Mouse (Mus musculus): ENCODE results near the gene Plagl2. TPM values are rescaled to one million over a fixed set of nuclear protein-coding genes. Genes with fewer than 3 reads are reported as not detected.
A peak's percentile ranks its signal among the peaks of the same experiment; 100 is the strongest.

Gene Plagl2
- polyA plus RNA-seq, 1 experiment from 2014 or later, result 29.4 TPM

DNA sequence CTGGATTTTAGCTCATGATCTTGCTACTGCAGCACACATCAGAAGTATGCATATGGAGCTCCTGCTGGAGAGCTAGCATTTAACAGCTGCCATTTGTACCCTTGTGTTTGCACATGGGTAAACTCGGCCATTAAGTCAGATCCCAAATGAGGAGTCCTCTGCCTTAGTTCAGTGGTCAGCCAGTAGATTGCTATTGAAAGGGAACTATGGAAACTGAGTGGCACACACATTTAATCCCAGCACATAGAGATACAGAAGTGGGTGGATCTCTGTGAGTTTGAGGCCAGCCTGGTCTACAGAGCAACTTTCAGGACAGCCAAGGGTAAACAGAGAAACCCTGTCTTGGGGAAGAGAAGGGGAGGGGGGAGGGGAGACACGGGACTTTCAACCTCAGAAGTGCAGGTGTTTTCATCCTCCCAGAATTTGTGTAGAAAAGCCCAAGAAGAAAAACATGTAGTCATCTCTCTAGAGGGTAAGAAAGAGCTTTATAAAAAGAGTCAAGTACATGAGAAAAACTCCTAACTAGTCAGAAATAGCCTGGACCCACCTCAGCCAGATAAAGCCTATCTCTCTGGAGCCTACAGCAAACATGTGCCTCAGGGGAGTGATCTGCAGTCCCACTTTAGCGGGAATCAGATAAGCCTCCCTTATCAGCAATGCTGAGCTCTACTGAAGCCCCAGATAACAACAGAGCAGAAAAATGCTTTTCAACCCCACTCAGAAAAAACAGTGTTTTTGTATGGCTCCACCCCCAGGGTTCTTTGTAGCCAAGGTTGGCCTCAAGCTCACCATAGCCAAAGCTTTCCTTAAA is 18.8 kb upstream of the Plagl2 start:
- DNase-seq (ENCODE audit: low spot score), result no peak
- Histone ChIP-seq H3K27me3 (ENCODE audit: low read depth, poor library complexity, severe bottlenecking) (no peaks in the 10 kb centered on the region), H3K4me1 (no peaks in the 10 kb centered on the region), H3K27ac (replicated peaks) (no peak overlapping the region), H3K4me3 (no peak overlapping the region), H3K9me3 (replicated peaks) (no peaks in the 10 kb centered on the region), H3K36me3 (peaks cover 63% of the 10 kb centered on the region)
- 83% methylated on average over 3 of the region's 3 CpGs for WGBS

DNA sequence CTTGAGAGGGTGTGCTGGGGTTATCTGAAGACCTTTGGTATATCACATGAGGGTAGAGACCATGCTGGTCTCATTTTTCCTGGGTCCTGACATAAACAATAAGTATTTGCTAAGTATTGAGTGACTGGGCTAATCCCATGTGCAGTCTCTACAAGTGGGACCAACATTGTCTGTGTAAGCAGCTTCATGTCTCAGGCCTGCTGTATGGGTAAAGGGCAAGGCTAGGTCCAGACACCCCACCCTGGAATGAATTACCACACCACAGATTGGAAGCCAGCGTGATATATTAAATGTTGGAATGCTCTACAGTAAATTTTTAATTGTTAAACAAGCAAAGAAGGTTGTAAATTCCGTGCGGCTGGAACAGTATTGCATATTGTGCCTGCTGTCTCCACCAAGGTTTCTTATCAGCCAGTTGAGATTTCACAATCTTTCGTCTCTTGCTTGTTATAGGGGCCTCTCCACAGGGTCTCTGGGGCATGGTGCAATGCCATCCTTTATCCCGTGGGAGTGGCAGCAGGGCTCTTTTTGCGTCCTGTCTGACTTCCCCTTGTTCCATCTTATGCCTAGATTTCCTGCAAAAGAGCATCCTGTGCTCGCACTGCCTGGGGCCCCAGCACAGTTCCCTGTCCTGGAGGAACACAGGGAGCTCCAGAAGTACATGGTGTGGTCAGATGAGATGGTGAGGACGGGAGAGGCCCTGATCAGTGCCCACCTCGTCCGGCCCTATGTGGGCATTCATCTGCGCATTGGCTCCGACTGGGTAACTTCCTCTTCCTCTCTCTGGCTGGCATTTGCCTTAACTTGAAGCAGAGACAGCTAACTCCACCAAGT is 18.0 kb upstream of the Plagl2 start:
- Histone ChIP-seq H3K4me3 (no peak overlapping the region), H3K27ac (replicated peaks) (no peak overlapping the region), H3K4me1 (no peaks in the 10 kb centered on the region), H3K9me3 (replicated peaks) (no peaks in the 10 kb centered on the region), H3K36me3 (peaks cover 56% of the 10 kb centered on the region), H3K27me3 (ENCODE audit: low read depth, poor library complexity, severe bottlenecking) (no peaks in the 10 kb centered on the region)
- DNase-seq (ENCODE audit: low spot score), result no peak
- 91% methylated on average over 12 of the region's 12 CpGs for WGBS

DNA sequence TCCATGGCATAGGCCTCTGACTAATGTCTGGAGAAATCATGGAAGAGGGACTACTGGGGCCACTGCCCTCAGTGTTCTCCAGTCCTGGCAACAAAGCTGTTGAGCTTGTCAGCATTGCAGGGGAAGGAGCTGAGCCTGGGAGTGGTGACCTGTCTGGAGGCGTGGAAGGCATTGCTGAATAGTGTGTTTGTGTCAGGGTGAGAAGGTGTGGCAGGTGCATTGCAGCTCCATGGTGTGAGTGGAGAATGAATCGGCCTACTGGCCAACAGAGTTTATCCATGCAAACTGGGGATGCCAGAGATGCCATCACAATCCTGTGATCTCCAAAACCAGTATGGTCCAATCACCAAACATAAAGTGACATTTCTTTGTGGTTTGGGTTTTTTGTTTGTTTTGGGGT is 15.4 kb upstream of the Plagl2 start:
- DNase-seq (ENCODE audit: low spot score), result no peak
- WGBS, result 90% methylated on average over 2 of the region's 2 CpGs
- peaks cover 57% of the 10 kb centered on the region for H3K36me3 ChIP-seq
- H3K27me3 ChIP-seq (ENCODE audit: low read depth, poor library complexity, severe bottlenecking), result no peaks in the 10 kb centered on the region
- no peak overlapping the region for H3K4me3 ChIP-seq
- H3K9me3 ChIP-seq (replicated peaks), result no peaks in the 10 kb centered on the region
- no peaks in the 10 kb centered on the region for H3K4me1 ChIP-seq
- no peak overlapping the region for H3K27ac ChIP-seq (replicated peaks)

DNA sequence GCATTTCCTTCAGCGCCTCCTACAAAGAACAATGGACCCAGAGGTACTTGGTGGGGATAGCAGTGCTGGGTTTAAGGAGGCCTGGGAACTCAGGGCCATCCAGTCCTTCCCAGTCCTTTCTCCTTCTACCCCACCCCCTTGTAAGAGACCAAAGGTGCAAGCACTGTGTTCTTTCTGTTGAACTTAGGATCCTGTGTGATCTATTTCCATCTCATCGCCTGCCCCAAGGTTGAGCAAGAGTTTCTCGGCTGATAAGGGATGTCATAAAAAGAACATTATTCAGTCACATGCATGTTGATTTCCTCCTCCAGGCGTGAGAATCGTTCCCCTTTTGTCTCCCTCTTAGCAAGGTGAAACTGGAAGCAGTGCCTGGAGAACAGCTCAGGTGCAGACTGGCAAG is 8.5 kb upstream of the Plagl2 start:
- no peak for DNase-seq (ENCODE audit: low spot score)
- Histone ChIP-seq H3K27ac (replicated peaks) (no peak overlapping the region), H3K27me3 (ENCODE audit: low read depth, poor library complexity, severe bottlenecking) (no peaks in the 10 kb centered on the region), H3K4me3 (no peak overlapping the region), H3K4me1 (no peaks in the 10 kb centered on the region), H3K9me3 (replicated peaks) (no peaks in the 10 kb centered on the region), H3K36me3 (peaks cover 84% of the 10 kb centered on the region)
- WGBS, result 92% methylated on average over 5 of the region's 5 CpGs

DNA sequence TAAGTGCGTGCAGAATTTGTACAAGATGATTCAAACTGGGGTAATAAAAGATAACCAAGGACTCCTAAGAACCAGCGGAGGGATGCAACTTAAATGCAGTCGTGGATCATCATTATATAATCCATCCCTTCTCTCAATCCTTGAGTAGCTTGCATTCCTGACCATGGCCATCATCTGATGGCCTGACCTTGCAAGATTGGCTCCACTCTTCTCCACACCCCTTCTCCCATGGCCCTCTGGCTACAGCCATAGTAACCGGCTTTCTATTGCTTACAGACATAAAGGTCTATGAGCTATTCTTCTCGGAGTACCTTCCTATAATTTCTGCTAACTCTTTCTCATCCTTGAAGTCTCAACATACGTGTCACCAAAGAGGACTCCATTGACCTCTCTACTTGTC is 930 bp upstream of the Plagl2 start:
- Histone ChIP-seq H3K27me3 (ENCODE audit: low read depth, poor library complexity, severe bottlenecking) (no peaks in the 10 kb centered on the region), H3K9me3 (replicated peaks) (no peaks in the 10 kb centered on the region), H3K27ac (replicated peaks) (peak overlapping the region; percentile 99), H3K36me3 (peaks cover 50% of the 10 kb centered on the region), H3K4me3 (peak overlapping the region; percentile 99), H3K4me1 (peaks cover 46% of the 10 kb centered on the region)
- DNase-seq (ENCODE audit: low spot score), result no peak
- 71% methylated on average over 6 of the region's 6 CpGs for WGBS

DNA sequence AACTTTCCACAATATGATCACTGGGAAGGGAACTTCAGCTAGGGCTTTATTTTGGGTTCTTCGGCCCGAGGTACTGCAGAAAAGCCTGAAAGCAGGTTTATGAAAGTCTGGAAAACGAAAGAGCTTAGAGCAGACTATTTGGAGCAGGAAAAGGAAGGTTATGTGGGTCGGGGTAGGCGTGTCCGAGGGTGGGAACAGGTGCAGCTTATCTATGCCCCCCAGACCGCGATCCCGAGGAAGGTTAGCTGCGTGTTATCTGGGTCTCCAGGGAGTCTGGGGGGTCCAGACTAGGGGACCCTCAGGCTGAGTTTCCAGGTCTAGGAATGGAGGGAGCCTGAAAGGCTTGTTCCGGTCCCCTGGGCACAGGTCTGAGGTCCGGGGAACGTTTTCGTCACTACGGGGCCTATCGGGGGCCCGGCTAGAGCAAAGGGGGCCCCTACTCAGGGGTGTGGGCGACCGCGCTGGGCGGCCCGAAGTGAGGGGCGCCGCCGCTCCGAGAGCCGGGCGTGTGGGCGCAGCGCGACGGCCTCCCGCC is 458 bp downstream of the Plagl2 start:
- Histone ChIP-seq H3K4me1 (peaks cover 46% of the 10 kb centered on the region), H3K36me3 (peaks cover 53% of the 10 kb centered on the region), H3K27me3 (ENCODE audit: low read depth, poor library complexity, severe bottlenecking) (no peaks in the 10 kb centered on the region), H3K9me3 (replicated peaks) (no peaks in the 10 kb centered on the region), H3K27ac (replicated peaks) (peak overlapping the region; percentile 99), H3K4me3 (peak overlapping the region; percentile 99)
- WGBS, result under 1% methylated on average over 30 of the region's 33 CpGs
- no peak for DNase-seq (ENCODE audit: low spot score)

DNA sequence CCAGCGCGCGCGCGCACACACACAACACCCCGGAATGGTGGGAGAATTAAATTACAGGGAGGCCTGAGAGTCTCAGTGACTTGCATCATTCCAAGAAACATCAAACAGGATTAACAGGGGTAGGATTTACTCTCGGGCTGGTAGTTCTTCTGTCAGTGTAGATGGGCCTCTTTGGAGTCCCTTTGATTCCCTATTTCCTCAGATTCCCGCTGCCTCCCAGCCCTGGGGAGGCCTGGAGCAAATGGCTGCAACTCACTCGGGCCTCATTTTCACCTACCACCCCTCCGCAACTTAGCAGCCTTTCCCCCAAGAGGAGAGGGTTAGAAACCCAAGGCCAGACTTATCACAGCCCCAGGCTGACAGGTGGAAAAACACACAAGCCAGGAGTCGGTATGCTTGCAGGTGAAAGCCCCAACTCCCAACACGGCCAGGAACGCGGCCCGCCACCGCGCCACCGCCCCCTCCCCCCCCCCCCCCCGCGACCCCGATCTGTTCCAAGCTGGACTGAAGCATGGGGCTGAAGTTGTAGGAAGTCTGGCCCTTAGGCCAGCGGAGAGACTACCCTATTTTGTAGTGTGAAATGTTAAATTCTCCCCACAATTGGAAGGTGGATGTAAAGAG is 1.3 kb downstream of the Plagl2 start:
- WGBS, result 3% methylated on average over 21 of the region's 22 CpGs
- no peaks in the 10 kb centered on the region for H3K27me3 ChIP-seq (ENCODE audit: low read depth, poor library complexity, severe bottlenecking)

DNA sequence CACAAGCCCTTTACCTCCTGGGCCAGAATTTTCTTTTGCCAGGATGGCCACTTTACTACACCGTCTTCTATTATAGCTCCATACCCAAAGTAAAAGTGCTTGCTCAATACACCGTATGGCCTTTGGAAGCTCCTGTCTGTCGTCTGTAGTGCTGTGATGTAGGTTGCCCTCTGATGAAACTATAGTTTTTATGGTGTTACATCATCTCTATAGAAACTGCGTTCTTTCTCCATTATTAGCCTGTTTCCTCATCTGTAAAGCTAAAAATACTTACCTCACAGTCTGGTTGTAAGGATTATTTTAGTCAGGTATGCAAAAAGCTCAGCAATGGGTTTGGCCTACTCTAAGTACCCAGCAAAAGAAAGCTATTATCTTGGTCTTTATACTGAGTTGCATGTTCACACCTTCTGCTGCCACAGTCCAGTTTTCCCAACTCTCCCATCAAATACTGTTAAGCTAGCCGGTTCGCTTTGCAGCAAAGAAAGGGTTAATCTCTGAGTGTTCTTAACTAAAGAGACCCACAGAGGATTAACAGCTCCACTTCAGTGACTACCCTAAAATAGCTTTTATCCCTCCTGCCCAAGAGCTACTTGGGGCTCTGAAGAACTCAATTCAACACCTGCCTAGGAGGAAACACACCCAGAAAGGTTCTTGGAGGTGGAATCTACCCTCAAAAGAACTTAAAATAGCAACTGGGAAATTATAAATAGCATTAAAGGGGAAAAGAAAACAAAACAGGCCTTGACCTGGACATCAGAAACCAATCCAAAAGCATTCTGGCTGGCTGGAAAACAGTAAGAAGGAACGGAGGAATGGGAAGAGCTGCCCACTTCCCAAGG is 2.0 kb downstream of the Plagl2 start:
- H3K4me1 ChIP-seq, result peaks cover 46% of the 10 kb centered on the region
- no peaks in the 10 kb centered on the region for H3K27me3 ChIP-seq (ENCODE audit: low read depth, poor library complexity, severe bottlenecking)
- H3K4me3 ChIP-seq, result peak overlapping the region; percentile 99
- H3K9me3 ChIP-seq (replicated peaks), result no peaks in the 10 kb centered on the region
- H3K36me3 ChIP-seq, result peaks cover 54% of the 10 kb centered on the region
- DNase-seq (ENCODE audit: low spot score), result no peak
- WGBS, result 47% methylated on average over 7 of the region's 7 CpGs
- peak overlapping the region; percentile 99 for H3K27ac ChIP-seq (replicated peaks)

More for the DNA sequence above, 1.3 kb downstream of the Plagl2 start:
- DNase-seq (ENCODE audit: low spot score), result peak; percentile 42
- Histone ChIP-seq H3K9me3 (replicated peaks) (no peaks in the 10 kb centered on the region), H3K27ac (replicated peaks) (peak overlapping the region; percentile 99), H3K36me3 (peaks cover 53% of the 10 kb centered on the region), H3K4me3 (peak overlapping the region; percentile 99), H3K4me1 (peaks cover 46% of the 10 kb centered on the region)

DNA sequence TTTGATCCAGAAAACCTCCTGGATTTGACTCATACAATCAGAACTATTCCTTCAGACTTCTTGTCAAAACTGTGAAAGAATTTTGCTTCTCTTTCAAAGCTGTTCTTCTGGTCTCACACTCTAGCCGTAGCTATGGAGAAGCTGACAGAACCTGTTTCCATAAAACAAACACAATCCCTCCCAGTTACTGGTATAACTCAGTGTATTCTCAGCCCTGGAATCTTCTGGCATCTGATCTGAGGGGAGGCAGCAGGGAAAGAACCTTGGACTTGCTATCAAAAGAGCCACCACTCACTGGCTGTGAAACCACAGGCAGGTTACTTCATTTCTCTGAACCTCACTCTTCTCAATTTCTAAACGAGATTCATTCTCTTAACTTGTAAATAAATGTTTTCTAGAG is 2.8 kb downstream of the Plagl2 start:
- peaks cover 57% of the 10 kb centered on the region for H3K36me3 ChIP-seq
- H3K4me3 ChIP-seq, result peak overlapping the region; percentile 99; the same call in 1 of the 2 replicates
- no peaks in the 10 kb centered on the region for H3K27me3 ChIP-seq (ENCODE audit: low read depth, poor library complexity, severe bottlenecking)
- H3K4me1 ChIP-seq, result peaks cover 46% of the 10 kb centered on the region
- no peak overlapping the region for H3K27ac ChIP-seq (replicated peaks)
- WGBS, result 57% methylated on average over 2 of the region's 2 CpGs
- no peak for DNase-seq (ENCODE audit: low spot score)
- no peaks in the 10 kb centered on the region for H3K9me3 ChIP-seq (replicated peaks)

DNA sequence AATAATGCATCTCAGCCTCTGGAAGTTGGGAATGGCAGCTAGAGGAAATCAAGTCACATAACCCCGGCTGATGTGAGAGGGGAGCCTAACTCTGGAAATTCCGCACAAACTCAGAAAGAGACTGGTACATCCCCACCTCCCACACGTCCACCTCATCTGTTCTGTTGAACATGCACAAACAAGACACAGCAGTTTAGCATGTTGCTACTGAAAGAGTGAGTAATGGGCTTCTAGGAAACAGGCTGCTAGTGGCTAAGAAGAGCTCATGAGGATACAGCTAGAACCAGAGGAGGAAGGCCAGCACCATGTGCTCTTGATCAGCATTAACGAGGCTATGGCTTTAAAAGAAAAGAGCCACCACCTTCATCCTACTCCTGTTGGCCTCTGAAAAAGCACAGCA is 3.3 kb downstream of the Plagl2 start:
- Histone ChIP-seq H3K9me3 (replicated peaks) (no peaks in the 10 kb centered on the region), H3K27me3 (ENCODE audit: low read depth, poor library complexity, severe bottlenecking) (no peaks in the 10 kb centered on the region), H3K27ac (replicated peaks) (no peak overlapping the region), H3K36me3 (peaks cover 57% of the 10 kb centered on the region), H3K4me1 (peaks cover 46% of the 10 kb centered on the region), H3K4me3 (0 out of 2 replicates have a peak overlapping the region, but pooled peaks have one; percentile 20)
- DNase-seq (ENCODE audit: low spot score), result no peak
- 77% methylated on average over 4 of the region's 4 CpGs for WGBS

DNA sequence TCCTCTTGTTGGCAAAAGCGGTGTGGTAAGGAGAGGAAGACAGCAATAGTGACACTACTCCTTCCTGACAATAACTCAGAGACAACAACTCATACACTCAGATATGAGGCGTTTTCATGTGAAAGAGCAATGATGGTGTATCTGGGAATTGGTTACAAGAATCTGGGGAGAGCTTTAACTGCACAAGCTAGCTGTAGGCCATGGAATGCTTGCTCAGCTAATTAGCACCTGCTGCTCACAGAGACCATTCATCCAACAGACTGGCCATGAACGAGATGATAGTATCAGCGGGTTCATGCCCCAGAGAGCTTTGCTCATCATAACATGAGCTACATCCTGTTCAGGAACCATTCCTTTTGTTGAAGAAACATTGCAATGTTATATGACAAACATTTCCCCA is 4.0 kb downstream of the Plagl2 start:
- peaks cover 64% of the 10 kb centered on the region for H3K36me3 ChIP-seq
- 85% methylated on average over 4 of the region's 4 CpGs for WGBS

DNA sequence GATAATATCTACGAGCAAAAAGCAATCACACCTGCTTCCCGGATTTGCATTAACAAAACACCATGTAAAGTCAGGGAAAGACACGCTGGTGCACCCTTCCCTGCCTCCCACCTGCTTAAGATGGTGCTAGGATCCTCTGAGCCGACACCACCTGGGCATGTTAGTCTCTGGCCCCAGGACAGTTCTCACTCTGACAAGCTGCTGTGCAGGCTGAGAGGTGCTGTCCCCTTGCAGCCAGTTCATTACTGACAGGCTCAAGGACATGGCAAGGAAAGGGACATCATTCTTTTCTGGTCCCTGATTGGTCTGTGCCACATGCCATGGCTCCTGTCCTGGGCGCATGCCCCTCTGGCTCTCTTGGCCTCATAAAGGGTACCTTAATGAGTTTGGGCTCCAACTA is 12.7 kb downstream of the Plagl2 start:
- H3K4me3 ChIP-seq, result no peak overlapping the region
- no peaks in the 10 kb centered on the region for H3K9me3 ChIP-seq (replicated peaks)
- H3K36me3 ChIP-seq, result peaks cover 67% of the 10 kb centered on the region
- DNase-seq (ENCODE audit: low spot score), result no peak
- no peak overlapping the region for H3K27ac ChIP-seq (replicated peaks)
- no peaks in the 10 kb centered on the region for H3K27me3 ChIP-seq (ENCODE audit: low read depth, poor library complexity, severe bottlenecking)
- peaks cover 15% of the 10 kb centered on the region for H3K4me1 ChIP-seq
- WGBS, result 84% methylated on average over 5 of the region's 5 CpGs

More for the DNA sequence above, 4.0 kb downstream of the Plagl2 start:
- H3K4me1 ChIP-seq, result peaks cover 40% of the 10 kb centered on the region
- H3K4me3 ChIP-seq, result no peak overlapping the region
- no peak for DNase-seq (ENCODE audit: low spot score)
- no peaks in the 10 kb centered on the region for H3K9me3 ChIP-seq (replicated peaks)
- no peak overlapping the region for H3K27ac ChIP-seq (replicated peaks)
- no peaks in the 10 kb centered on the region for H3K27me3 ChIP-seq (ENCODE audit: low read depth, poor library complexity, severe bottlenecking)
